Mouse (Mus musculus) stomach, embryonic 14.5 days (tissue): ENCODE measurements around the gene Micu2. TPM values are rescaled to one million over a fixed set of nuclear protein-coding genes. Genes with fewer than 3 reads are reported as not detected.

ENCODE experiments used
- ATAC-seq: fragments of 200-750 bp; cut with Nextera tagmentation; 2 replicates; pipeline ENCODE4 v1.8.0; 2017; ENCODE audit warnings: low read depth, moderate TSS enrichment; ENCODE audit not compliant: insufficient number of reproducible peaks, insufficient read depth, low FRiP score
- H3K27ac ChIP-seq: fragments of 300-500 bp; sonication (generic); 2 replicates; pipeline ENCODE4 v1.5.1; 2014; ENCODE audit warnings: mild to moderate bottlenecking, low read length, moderate library complexity, mixed read lengths
- H3K27me3 ChIP-seq: fragments of 300-500 bp; sonication (generic); 2 replicates; pipeline ENCODE4 v1.6.1; 2014; ENCODE audit warnings: low read length, control low read depth, mixed read lengths; ENCODE audit not compliant: control insufficient read depth, insufficient read depth
- H3K36me3 ChIP-seq: fragments of 300-500 bp; sonication (generic); 2 replicates; pipeline ENCODE4 v1.6.1; 2014; ENCODE audit warnings: mild to moderate bottlenecking, control low read depth, low read length, moderate library complexity, mixed read lengths; ENCODE audit not compliant: control insufficient read depth, insufficient read depth
- H3K4me1 ChIP-seq: fragments of 300-500 bp; sonication (generic); 2 replicates; pipeline ENCODE4 v1.6.1; 2014; ENCODE audit warnings: low read length, control low read depth, mixed read lengths; ENCODE audit not compliant: control insufficient read depth, insufficient read depth
- H3K4me2 ChIP-seq: fragments of 300-500 bp; sonication (generic); replicated peaks from 2 replicates; pipeline ENCODE4 v1.6.1; 2014; ENCODE audit warnings: low read depth, low read length, control low read depth
- H3K4me3 ChIP-seq: fragments of 300-500 bp; sonication (generic); 2 replicates; pipeline ENCODE4 v1.5.1; 2014; ENCODE audit warnings: low read depth, low read length, control low read depth
- H3K9ac ChIP-seq: fragments of 300-500 bp; sonication (generic); replicated peaks from 2 replicates; pipeline ENCODE4 v1.6.1; 2014; ENCODE audit warnings: low read depth, mild to moderate bottlenecking, control low read depth, low read length, moderate library complexity, mixed read lengths
- H3K9me3 ChIP-seq: fragments of 300-500 bp; sonication (generic); 2 replicates; pipeline ENCODE4 v1.6.1; 2016; ENCODE audit warnings: low read depth, low read length, control low read depth; ENCODE audit not compliant: control insufficient read depth
- WGBS: fragments of 180-500 bp; shearing (Covaris S2); extraction: QIAGEN DNeasy Blood & Tissue Kit; methylation state at CpG from one replicate; pipeline ENCODE4 v1.1.7; 2014; 5-methylcytosine and 5-hydroxymethylcytosine counted together
- polyA plus RNA-seq: library from polyadenylated mRNA; unstranded; fragments of >200 nt; fragmentation: Nextera tagmentation; extraction: Ambion mirVana; gene quantifications from 2 replicates; pipeline ENCODE4 v1.2.1, GENCODE M21; 2014

The Micu2 gene
- polyA plus RNA-seq, 1 experiment from 2014 or later, result 54.9 TPM

DNA sequence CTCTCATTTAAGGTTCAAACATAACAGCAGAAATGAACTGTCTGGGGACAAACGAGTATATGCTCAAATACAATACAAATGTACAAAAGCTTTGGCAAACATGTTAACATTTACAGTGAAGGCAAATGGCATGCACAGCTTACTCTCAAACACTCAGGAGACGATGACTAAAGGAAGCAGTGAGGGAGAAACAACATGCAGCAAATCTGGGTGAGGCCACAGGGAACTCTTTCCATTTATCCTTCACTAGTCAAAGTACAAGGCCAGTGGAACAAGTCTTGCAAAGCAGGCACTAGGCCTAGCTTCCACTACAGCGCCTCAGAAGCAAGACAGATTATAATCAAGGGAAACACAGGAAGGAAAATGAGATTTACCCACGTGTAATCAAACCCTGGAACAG is 116.3 kb downstream of the Micu2 start:
- ATAC-seq, result no peak
- H3K27ac ChIP-seq, result peak overlapping the region; percentile 8; the same call in 1 of the 2 replicates
- 46% methylated on average over 4 of the region's 4 CpGs for WGBS

DNA sequence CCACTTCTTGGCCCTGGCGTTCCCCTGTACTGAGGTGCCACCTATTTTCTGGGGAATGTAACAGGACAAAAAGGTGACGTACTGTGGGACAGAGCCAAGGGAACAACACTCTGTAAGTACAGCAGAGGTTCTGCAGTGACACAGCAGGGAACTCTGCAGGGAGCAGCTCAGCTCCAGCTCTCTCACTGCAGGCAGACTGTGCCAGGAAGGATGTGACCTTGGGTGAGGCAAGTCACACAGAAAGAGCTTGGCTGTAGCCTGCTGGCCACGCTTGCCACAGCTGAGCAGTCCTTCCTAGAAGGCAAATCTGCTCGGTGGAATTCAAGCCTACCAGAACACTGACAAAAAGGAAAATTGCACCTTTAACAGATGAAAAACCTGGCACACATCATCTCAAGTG is 117.3 kb downstream of the Micu2 start:
- Histone ChIP-seq H3K27me3 (no peaks in the 10 kb centered on the region), H3K36me3 (no peaks in the 10 kb centered on the region), H3K27ac (no peak overlapping the region), H3K9ac (no peak overlapping the region), H3K9me3 (no peaks in the 10 kb centered on the region), H3K4me1 (peaks cover 9% of the 10 kb centered on the region; the same call in 1 of the 2 replicates), H3K4me2 (no peak overlapping the region), H3K4me3 (no peak overlapping the region)
- WGBS, result 61% methylated on average over 4 of the region's 4 CpGs
- ATAC-seq, result no peak

More for the DNA sequence above, 116.3 kb downstream of the Micu2 start:
- H3K9ac ChIP-seq, result no peak overlapping the region
- H3K36me3 ChIP-seq, result no peaks in the 10 kb centered on the region
- H3K4me3 ChIP-seq, result no peak overlapping the region
- H3K4me2 ChIP-seq, result no peak overlapping the region
- peaks cover 11% of the 10 kb centered on the region; the same call in 1 of the 2 replicates for H3K4me1 ChIP-seq
- H3K27me3 ChIP-seq, result no peaks in the 10 kb centered on the region
- no peaks in the 10 kb centered on the region for H3K9me3 ChIP-seq

GRCm38 (mm10) chr14:57881074-57881473 is 118.0 kb downstream of the Micu2 start:
- no peak overlapping the region for H3K4me2 ChIP-seq
- ATAC-seq, result no peak
- H3K36me3 ChIP-seq, result no peaks in the 10 kb centered on the region
- no peak overlapping the region for H3K9ac ChIP-seq
- peaks cover 9% of the 10 kb centered on the region; the same call in 1 of the 2 replicates for H3K4me1 ChIP-seq
- no peaks in the 10 kb centered on the region for H3K27me3 ChIP-seq
- no peak overlapping the region for H3K27ac ChIP-seq
- no peaks in the 10 kb centered on the region for H3K9me3 ChIP-seq
- H3K4me3 ChIP-seq, result no peak overlapping the region

DNA sequence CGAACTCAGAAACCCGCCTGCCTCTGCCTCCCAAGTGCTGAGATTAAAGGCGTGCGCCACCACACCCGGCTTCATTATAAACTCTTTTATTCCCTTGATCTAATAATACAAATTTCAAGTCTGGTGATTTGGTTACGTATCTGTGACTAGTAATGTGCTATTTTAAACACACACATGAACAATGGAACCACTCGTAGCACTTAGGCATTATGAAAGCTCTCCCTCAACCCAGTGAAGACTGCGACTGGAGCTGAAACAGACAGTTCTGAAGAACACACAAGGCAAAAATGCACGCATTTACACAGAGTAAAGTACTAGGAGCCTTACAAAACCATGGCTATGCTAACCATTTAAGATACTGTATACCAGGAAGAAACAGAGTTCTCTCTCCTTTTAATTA is 121.1 kb downstream of the Micu2 start:
- Histone ChIP-seq H3K9ac (no peak overlapping the region), H3K36me3 (peaks cover 4% of the 10 kb centered on the region; the same call in 1 of the 2 replicates), H3K4me2 (no peak overlapping the region), H3K9me3 (no peaks in the 10 kb centered on the region), H3K27ac (no peak overlapping the region), H3K27me3 (no peaks in the 10 kb centered on the region), H3K4me1 (peaks cover 8% of the 10 kb centered on the region; the same call in 1 of the 2 replicates), H3K4me3 (no peak overlapping the region)
- WGBS, result 90% methylated on average over 9 of the region's 9 CpGs
- no peak for ATAC-seq

DNA sequence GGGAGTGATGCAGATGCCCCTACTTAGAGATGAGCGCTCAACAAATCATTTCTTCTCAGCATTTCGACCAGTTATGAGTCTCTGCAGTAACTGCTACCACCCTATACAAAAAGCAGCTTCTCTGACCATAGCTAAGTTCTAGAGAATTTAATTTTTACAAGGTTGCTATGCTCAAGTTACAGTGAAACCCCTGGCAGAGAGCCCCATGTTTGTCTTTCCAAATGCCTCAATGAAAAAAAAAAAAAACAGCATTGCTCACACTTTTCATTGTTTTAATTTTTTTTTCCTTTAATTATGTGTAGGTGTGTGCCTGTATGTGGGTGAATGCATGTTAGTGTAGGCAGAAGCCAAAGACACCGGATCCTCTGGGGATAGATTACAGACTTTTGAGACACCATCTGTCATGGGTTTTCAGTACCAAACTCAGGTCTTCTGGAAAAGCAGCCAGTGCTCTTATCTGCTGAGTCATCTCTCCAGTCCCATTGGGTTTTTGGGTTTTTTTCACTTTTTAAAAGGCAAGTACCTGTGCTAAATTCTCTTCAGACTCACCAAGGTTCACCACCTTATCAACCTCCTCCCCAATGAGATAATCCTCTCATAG is 132.3 kb downstream of the Micu2 start:
- no peak overlapping the region for H3K9ac ChIP-seq
- no peak for ATAC-seq
- H3K27me3 ChIP-seq, result no peaks in the 10 kb centered on the region
- H3K36me3 ChIP-seq, result peaks cover 38% of the 10 kb centered on the region
- H3K4me3 ChIP-seq, result no peak overlapping the region
- 93% methylated on average over 3 of the region's 3 CpGs for WGBS
- H3K27ac ChIP-seq, result no peak overlapping the region
- H3K4me2 ChIP-seq, result no peak overlapping the region
- no peaks in the 10 kb centered on the region for H3K4me1 ChIP-seq
- no peaks in the 10 kb centered on the region for H3K9me3 ChIP-seq

Other genes starting within 250 kb of the Micu2 start
- gene Lats2, start 240.9 kb downstream of the Micu2 start, polyA plus RNA-seq, result 20.8 and 21.5 TPM in 2 replicates
- gene Sap18, start 201.1 kb downstream of the Micu2 start, polyA plus RNA-seq, result 41.8 and 59.4 TPM in 2 replicates
- gene Ska3, start 173.1 kb downstream of the Micu2 start, polyA plus RNA-seq, result 31.0 and 37.7 TPM in 2 replicates
- 153 and 167 TPM in 2 replicates for gene Mrpl57, start 173.0 kb downstream of the Micu2 start, polyA plus RNA-seq
- gene Zdhhc20, start 109.0 kb downstream of the Micu2 start, polyA plus RNA-seq, result 75.8 and 82.2 TPM in 2 replicates
- 12.6 and 13.3 TPM in 2 replicates for gene Fgf9, start 71.3 kb upstream of the Micu2 start, polyA plus RNA-seq